Mouse (Mus musculus) layer of hippocampus, adult 2 months (tissue): Measurements from ENCODE around the gene Mgst3. TPM values are rescaled to one million over a fixed set of nuclear protein-coding genes. Genes with fewer than 3 reads are reported as not detected.
"Not testable (repeated sequence)": the region's sequence is repeated elsewhere in the genome, so short reads cannot be mapped to it uniquely, and the experiment has no call there.

Experiments used
- DNase-seq, 2 experiments: peaks; one replicate each; pipeline ENCODE4 v3.0.0; 2022; ENCODE audit warnings: low spot score in 2 of 2
- H3K27ac ChIP-seq: fragments of 200-600 bp; 2 replicates; pipeline ENCODE4 v1.8.1; 2022
- H3K4me3 ChIP-seq: fragments of 200-600 bp; 2 replicates; pipeline ENCODE4 v1.8.1; 2022; ENCODE audit warnings: mild to moderate bottlenecking
- CTCF ChIP-seq: fragments of 200-600 bp; conservative IDR thresholded peaks from 2 replicates; pipeline ENCODE4 v1.8.1; 2022; ENCODE audit warnings: antibody characterized with exemption, mild to moderate bottlenecking, moderate library complexity
- total RNA-seq, 2 experiments: library from RNA; stranded (reverse); gene quantifications; 2 replicates each; pipeline ENCODE4 v1.2.3; 2021

Gene Mgst3
- total RNA-seq, 2 experiments from 2014 or later = 64.2 to 68.7 TPM

DNA sequence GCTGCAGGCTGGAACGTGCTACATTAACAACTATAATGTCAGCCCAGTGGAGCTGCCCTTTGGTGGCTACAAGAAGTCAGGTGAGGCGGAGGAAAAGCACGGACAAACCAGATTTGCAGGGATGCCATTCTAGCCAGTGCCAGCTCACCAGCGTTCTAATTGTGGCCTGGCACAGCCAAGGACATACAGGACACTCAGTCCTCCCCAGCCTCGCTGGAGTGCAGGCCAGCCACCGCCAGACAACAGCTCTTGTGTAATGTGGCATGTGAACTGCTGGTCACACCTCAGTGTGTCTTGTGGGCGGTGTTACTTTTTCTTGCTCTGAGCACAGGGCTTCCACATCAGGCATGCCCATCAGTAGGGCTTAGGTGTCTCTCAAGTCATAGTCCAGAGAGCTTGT is 27.8 kb downstream of the Mgst3 start:
- DNase-seq = no peak
- Histone ChIP-seq H3K4me3 (no peak overlapping the region), H3K27ac (no peak overlapping the region)
- no peak for TF ChIP-seq CTCF

DNA sequence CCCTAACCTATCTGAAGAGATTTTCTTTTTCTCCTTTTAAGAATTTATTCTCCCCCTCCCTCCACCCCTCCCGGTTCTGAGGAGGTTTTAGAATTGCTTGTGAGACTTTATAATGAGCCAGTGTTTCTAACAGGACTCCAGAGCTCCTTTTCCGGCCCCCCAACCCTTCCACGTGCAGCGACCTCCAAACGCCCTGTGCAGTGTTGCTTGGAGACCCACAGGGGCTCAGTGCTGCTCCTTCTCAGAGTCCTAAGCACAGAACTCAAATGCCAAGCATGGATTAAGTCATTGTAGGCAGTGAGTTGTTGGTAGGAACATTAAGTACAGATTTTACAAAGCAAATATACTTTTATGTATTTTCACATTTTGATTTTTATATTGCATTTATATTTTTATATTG is 30.3 kb downstream of the Mgst3 start:
- DNase-seq = no peak
- H3K27ac ChIP-seq = no peak overlapping the region
- H3K4me3 ChIP-seq = no peak overlapping the region
- TF ChIP-seq CTCF = no peak

DNA sequence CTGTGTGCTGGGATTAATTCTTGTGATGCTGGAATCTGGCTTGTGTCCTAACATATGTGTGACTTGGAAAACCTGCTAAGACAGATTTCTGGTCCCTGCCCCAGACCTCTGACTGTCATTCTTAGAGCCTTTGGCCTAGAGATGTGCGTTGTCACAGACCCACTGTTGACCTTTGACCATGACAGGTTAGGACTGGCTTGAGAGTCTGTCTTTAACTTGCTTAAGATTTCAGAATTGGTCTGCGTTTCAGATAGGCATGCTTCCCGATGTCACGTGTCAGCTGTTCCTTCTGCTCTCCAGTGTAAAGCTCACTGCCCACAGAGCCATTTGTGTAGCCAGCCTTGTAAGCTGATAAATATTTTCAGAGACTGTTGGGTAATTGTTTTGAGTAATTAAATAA is 30.8 kb downstream of the Mgst3 start:
- Histone ChIP-seq H3K4me3 (no peak overlapping the region), H3K27ac (no peak overlapping the region)
- no peak for DNase-seq
- no peak for TF ChIP-seq CTCF

DNA sequence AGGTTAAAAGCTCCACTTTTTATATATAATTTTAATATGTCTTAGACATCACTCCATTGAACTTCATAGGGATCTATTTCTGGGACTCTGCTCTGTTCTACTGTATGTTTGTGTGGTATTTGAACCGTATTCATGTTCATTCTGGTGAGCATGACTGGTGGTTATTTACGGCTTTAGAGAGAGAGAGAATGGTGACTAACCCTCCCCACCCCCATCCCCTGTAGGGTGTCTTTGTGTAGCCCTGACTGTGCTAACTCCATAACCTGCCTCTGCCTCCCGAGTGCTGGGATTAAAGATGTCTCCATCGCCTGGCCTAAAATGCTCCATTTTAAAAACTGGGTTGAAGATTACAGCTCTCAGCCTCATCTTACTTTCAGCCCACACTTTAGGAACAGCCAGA is 33.4 kb downstream of the Mgst3 start:
- Histone ChIP-seq H3K4me3 (no peak overlapping the region), H3K27ac (no peak overlapping the region)
- TF ChIP-seq CTCF = no peak
- no peak for DNase-seq

DNA sequence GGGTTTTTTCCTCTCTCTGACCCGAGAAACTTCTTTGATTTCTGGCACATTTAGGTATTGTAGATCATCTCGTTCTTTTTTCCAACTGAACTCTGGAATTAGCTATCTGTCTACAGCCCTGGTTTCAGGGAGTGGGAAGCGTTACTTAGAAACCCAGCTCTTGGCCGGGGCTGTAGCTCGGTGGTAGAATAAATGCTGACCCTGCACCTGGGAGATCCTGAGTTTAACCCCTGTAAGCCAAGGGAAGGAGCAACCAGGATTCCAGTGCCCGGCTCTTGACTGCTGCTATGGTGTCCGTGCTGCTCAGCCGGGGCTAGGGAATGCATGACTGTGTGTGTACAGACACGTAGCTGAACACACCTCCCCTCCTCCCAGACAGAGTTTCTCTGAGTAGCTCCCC is 34.9 kb downstream of the Mgst3 start:
- DNase-seq = no peak
- Histone ChIP-seq H3K27ac (no peak overlapping the region), H3K4me3 (no peak overlapping the region)
- TF ChIP-seq CTCF = no peak

DNA sequence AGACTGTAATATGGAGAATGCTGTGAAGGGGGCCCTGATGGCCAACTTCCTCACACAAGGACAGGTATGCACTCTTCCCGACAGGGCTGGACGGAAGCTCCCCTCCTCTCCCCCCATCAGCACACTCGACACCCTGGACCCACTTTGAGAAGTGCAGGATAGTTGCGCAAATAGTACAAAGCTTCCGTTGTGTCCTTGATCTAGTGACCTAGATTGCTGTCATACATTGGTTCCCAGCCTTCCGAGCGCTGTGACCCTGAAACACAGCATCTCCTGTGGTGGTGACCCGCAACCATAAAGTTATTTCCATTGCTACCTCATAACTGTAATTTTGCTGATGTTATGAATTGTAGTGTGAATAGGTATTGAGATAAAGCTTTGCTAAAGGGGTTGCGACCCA is 36.3 kb downstream of the Mgst3 start:
- Histone ChIP-seq H3K4me3 (no peak overlapping the region), H3K27ac (no peak overlapping the region)
- DNase-seq = no peak
- TF ChIP-seq CTCF = no peak

DNA sequence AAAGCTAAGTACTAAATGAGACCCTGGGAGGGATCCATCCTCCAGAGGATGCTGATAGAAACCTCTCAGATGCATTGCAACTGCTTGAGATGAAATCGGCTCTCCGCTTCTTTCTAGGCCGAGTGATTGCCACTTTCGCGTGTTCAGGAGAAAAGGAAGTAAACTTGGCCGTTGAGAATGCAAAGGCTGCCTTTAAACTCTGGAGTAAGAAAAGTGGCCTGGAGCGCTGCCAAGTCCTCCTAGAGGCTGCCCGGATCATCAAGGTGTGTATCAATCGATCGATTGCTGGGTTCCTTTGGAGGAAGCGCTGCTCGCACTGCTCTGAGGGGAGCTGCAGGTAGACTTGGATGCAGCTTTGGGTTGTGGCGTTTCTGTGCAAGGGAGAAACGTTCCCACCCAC is 41.2 kb downstream of the Mgst3 start:
- no peak for DNase-seq
- Histone ChIP-seq H3K27ac (no peak overlapping the region), H3K4me3 (no peak overlapping the region)
- no peak for TF ChIP-seq CTCF

DNA sequence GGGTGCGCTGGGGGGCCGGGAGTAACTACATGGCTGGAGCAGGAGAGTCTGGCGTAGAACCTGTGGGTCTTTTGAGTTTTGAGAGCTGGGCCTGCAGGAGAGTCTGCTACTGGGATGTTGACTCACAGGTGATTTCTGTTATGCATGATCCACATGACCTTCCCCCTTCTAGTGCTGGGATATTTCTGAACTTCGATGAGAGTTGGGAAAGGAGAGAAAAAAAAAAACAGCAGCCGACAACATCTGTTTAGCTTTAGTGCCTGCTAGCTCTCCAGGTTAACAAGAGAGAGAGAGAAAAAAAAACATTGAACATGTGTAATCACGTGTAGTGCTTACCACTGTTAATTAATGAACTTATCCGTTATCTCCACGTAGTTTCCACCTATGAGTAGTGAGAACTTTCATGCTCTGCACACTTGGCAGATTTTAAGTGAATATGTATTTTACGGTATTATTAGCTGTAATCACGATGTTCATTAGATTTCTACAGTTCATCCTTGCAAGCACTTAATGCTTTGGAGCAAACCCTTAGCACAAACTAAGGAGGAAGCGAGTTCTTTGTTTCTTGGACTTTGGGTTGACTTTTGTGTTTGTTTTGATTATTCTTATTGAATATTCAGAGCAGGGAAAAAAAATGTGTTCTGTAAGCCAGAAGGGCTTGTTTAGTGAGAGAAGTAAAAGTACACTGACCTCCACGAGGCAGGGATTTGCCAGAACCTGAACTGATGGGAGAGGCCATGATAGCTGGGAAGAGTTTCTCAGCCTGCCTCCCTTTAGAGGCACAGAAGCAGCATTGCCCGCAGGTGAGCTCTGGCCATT is 42.8 kb downstream of the Mgst3 start:
- no peak for TF ChIP-seq CTCF
- Histone ChIP-seq H3K4me3 (peak overlapping the region; percentile 81), H3K27ac (peak overlapping the region; percentile 87)
- no peak for DNase-seq

DNA sequence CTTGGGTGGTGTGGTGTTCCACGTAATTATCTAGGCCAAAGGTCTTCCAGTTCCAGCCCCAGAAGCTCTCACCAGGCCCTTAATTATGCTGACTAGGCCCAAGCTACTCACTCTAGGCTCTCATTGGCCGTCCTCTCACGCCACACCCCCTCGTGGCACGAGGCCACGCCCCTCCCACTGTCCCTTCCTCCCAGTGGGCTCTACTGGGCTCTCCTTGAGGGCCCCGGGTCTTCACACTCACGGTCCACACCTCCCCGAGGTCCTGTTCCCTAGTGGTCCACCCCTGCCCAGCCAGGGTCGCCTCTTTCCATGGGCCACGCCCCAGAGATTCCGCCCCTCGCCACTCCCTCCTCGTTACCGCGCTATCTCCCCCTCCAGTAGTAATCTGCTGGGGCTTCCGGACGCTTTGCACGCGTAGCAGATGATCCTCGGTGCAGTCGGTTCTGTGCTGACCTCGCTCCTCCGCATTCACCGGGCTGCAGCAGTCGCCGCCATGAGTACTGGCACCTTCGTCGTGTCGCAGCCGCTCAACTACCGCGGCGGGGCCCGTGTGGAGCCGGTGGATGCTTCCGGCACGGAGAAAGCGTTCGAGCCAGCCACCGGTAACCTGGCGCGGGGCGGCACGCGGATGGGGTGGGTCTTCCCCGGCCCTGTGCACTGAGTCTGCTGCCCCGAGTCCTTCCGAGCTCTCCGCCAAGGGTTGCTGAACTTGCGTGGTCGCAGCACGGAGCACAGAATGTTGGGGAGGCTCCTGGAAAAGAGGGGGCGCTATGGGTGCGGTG is 43.6 kb downstream of the Mgst3 start, which contains the start of gene Aldh9a1:
Gene Aldh9a1 (plus strand): TSS at position 177 of the 782 bp plus-strand sequence.
- no peak for TF ChIP-seq CTCF
- peak within 1 kb of the TSS; percentile 87 for H3K27ac ChIP-seq

DNA sequence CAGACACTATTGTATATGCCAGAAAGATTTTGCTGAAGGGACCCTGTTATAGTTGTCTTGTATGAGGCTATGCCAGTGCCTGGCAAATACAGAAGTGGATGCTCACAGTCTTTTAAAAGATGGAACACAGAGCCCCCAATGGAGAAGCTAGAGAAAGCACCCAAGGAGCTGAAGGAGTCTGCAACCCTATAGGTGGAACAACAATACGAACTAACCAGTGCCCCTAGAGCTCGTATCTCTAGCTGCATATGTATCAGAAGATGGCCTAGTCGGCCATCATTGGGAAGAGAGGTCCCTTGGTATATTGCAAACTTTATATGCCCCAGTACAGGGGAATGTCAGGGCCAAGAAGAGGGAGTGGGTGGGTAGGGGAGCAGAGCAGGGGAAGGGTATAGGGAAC is 44.4 kb downstream of the Mgst3 start:
- not testable (repeated sequence) for DNase-seq, H3K4me3 ChIP-seq
- H3K27ac ChIP-seq = peak overlapping the region; percentile 87
- peak; percentile 12; the same call in 1 of the 2 replicates for TF ChIP-seq CTCF

More for the DNA sequence above, 43.6 kb downstream of the Mgst3 start, which contains the start of gene Aldh9a1:
- DNase-seq = peak; percentile 80 to 83
- H3K4me3 ChIP-seq = peak within 1 kb of the TSS; percentile 81

DNA sequence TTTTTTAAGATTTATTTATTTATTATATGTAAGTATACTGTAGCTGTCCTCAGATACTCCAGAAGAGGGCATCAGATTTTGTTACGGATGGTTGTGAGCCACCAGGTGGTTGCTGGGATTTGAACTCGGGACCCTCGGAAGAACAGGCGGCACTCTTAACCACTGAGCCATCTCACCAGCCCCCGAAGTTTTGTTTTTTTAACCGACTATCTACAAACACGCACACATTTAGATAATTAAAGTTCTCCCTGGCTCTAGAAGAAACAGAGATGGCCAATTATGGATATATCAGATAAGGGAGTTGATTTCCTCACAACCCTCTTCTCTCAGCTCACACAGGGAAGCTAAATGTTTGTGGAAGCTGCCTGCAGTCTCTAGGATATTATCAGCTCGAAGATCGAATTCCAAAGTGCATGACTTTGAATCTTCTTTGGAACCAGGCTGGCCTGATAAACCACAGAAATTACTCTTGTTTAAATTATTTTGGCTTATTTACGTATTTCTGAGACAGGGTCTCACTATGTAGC is 47.6 kb downstream of the Mgst3 start:
- H3K4me3 ChIP-seq, DNase-seq, H3K27ac ChIP-seq: not testable (repeated sequence)
- TF ChIP-seq CTCF = 0 out of 2 replicates have a peak, but pooled peaks have one; percentile 7

DNA sequence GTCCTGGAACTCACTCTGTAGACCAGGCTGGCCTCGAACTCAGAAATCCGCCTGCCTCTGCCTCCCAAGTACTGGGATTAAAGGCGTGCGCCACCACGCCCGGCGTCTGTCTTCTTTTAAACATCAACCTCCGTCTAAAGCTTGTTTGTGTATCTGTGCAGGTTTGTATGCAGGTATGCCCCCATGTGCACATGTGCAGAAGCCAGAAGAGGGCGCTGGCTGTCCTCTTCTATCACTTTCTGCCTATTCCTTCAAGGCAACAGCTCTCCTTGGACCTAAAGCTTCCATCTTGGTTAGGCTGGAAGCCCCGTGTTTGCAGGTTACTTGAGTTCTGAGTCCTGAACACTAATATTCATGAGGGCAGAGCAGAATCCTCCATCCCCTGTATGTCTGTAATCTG is 50.8 kb downstream of the Mgst3 start:
- H3K4me3 ChIP-seq = no peak overlapping the region
- no peak overlapping the region for H3K27ac ChIP-seq
- no peak for TF ChIP-seq CTCF
- DNase-seq = no peak

DNA sequence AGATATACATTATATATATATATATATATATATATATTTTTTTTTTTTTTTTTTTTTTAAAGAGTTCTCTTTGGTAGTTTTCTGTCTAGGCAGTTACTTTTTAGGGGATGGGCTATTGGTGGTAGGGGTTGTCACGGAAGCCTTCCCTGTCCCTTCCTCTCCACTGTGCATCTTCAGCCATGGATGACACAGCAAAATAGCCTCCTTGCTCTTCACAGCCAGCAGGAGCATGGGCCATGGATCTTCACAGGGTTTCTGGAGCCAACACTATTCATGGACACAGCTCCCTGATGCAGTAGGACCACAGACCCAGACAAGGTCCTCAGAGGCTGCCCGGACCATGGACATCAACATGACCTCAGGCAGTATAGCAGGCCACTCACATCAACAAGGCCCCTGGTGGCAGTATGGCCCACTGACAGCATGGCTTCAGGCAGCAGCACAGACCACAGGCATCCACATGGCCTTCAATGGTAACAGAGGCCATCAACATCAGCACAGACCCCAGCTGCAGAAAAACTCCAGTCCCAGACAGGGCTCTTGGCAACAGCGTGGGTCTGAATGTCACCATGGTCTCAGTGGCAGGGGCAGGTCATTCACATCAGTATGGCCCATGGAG is 52.6 kb downstream of the Mgst3 start:
- DNase-seq = no peak

More for the DNA sequence above, 52.6 kb downstream of the Mgst3 start:
- Histone ChIP-seq H3K4me3 (no peak overlapping the region), H3K27ac (no peak overlapping the region)
- TF ChIP-seq CTCF = no peak
